8 mouse cellular contexts compared by ENCODE assay signal in genomic region chr12:25092027-25092704, GRCm38 (mm10). TPM values are rescaled to one million over a fixed set of nuclear protein-coding genes. Genes with fewer than 3 reads are reported as not detected.
DNase-seq lines count a peak whose midpoint lies in the region; ATAC-seq lines count a peak whose summit lies in the region.

No protein-coding gene starts in this region.

- DNase-seq in R1 (ENCODE audit: low read depth, low spot score), result peak; percentile 79
- DNase-seq in cerebellum, postnatal 4 days (ENCODE audit: low spot score in 2 of 2), result peak; percentile 91 to 94
- peak; percentile 88 for DNase-seq in gastrocnemius, postnatal 10 days
- DNase-seq in induced T-regulatory cell, adult 2 months (ENCODE audit: low read depth), result peak; percentile 90
- peak; percentile 85 for DNase-seq in left cerebral cortex, postnatal 10 days (ENCODE audit: extremely low spot score in 1 of 2, low spot score in 2 of 2)
- DNase-seq in right cerebral cortex, postnatal 25 days, result peak; percentile 87
- peak; percentile 83 to 90 for DNase-seq in urinary bladder, postnatal 4 days (ENCODE audit: low spot score in 2 of 2)

- intact Hi-C loops in left cerebral cortex, postnatal 10 days (cut with DNase I), result loop anchor here (5.0 to 10.0 kb wide), 6 partner anchors 133 to 995 kb away; no protein-coding TSS in a partner anchor

- ATAC-seq in megakaryocyte-erythroid progenitor cell, adult 5-6 weeks (replicated peaks; ENCODE audit: low FRiP score, low TSS enrichment, poor library complexity, severe bottlenecking), result peak; percentile 58

RNA-seq across cellular contexts. Expression of gene Id2, which starts 4.8 kb away (rescaled TPM):
- 10 to 100 TPM; 11.4 to 12.8 TPM for total RNA-seq in gastrocnemius, postnatal 10 days (2021)
- total RNA-seq in left cerebral cortex, postnatal 10 days (2021), result 100 to 1,000 TPM; 160 to 186 TPM
- total RNA-seq in megakaryocyte-erythroid progenitor cell, adult 5-6 weeks (2014; fragmentation: Nextera tagmentation), result 7.7 and 25.1 TPM in 2 replicates
- 7.5 and 25.9 TPM in 2 replicates for total RNA-seq in megakaryocyte-erythroid progenitor cell, adult 5-6 weeks (2017)

Comparison
In these comparisons a context has a peak if more than half of its experiments do, and no peak if none do; other contexts are left out.
1. Peak in every context shown above with its lines: DNase-seq and ATAC-seq.
2. RNA of gene Id2, which starts 4.8 kb away (total RNA-seq): 160 to 186 TPM in left cerebral cortex, postnatal 10 days; 7.5 to 25.9 TPM in megakaryocyte-erythroid progenitor cell, adult 5-6 weeks and 11.4 to 12.8 TPM in gastrocnemius, postnatal 10 days; every median in the first group is over 4 times any median in the second.